Mouse (Mus musculus) thymus, adult 2 months (tissue): Measurements from ENCODE around the gene Cldn9.

ENCODE experiments used
- CTCF ChIP-seq: fragments of 200-500 bp; IDR thresholded peaks from 2 replicates; pipeline ENCODE4 v1.5.1; 2012; ENCODE audit warnings: mild to moderate bottlenecking, control low read depth, low read length, moderate library complexity, borderline replicate concordance; ENCODE audit not compliant: control insufficient read depth, poor library complexity, insufficient read depth; ENCODE audit errors: extremely low read depth
- POLR2A ChIP-seq: fragments of 200-500 bp; IDR thresholded peaks from 2 replicates; pipeline ENCODE4 v1.6.1; 2012; ENCODE audit warnings: mild to moderate bottlenecking, low read length, control low read depth, moderate library complexity; ENCODE audit not compliant: control insufficient read depth, poor library complexity, insufficient read depth; ENCODE audit errors: extremely low read depth

- TF ChIP-seq CTCF (no peak), POLR2A (no peak)
Observed at GRCm38 (mm10) chr17:23682530-23682929, 1.3 kb downstream of the Cldn9 start.
